Mouse (Mus musculus) embryonic fibroblast, embryonic 13.5 days (primary cell): ENCODE results near the gene Gjc1. TPM values are rescaled to one million over a fixed set of nuclear protein-coding genes. Genes with fewer than 3 reads are reported as not detected.
A peak's percentile ranks its signal among the peaks of the same experiment; 100 is the strongest.

Experiments used
- H3K27ac ChIP-seq: 2 replicates; pipeline ENCODE4 v1.5.1; 2012; ENCODE audit warnings: low read length, control low read depth, inconsistent platforms; ENCODE audit not compliant: insufficient read depth
- H3K4me1 ChIP-seq: 2 replicates; pipeline ENCODE4 v1.6.1; 2011; ENCODE audit warnings: low read length; ENCODE audit not compliant: control insufficient read depth, insufficient read depth
- H3K4me3 ChIP-seq: 2 replicates; pipeline ENCODE4 v1.5.1; 2011; ENCODE audit warnings: mild to moderate bottlenecking, control low read depth, low read length; ENCODE audit not compliant: insufficient read depth
- CTCF ChIP-seq: IDR thresholded peaks from 2 replicates; pipeline ENCODE4 v1.5.1; 2011; ENCODE audit warnings: mild to moderate bottlenecking, control low read depth, low read length, moderate library complexity, borderline replicate concordance; ENCODE audit not compliant: insufficient read depth
- POLR2A ChIP-seq: IDR thresholded peaks from 2 replicates; pipeline ENCODE4 v1.6.1; 2011; ENCODE audit warnings: low read depth, mild to moderate bottlenecking, control low read depth, low read length, moderate library complexity
- polyA plus RNA-seq: library from polyadenylated mRNA; stranded (reverse); fragments of >200 nt; gene quantifications from 2 replicates; pipeline ENCODE4 v1.2.4, GENCODE M21; 2011; ENCODE audit warnings: low read depth; ENCODE audit not compliant: missing spikeins, insufficient read length

The Gjc1 gene
- polyA plus RNA-seq, 1 experiment: 43.5 TPM

DNA sequence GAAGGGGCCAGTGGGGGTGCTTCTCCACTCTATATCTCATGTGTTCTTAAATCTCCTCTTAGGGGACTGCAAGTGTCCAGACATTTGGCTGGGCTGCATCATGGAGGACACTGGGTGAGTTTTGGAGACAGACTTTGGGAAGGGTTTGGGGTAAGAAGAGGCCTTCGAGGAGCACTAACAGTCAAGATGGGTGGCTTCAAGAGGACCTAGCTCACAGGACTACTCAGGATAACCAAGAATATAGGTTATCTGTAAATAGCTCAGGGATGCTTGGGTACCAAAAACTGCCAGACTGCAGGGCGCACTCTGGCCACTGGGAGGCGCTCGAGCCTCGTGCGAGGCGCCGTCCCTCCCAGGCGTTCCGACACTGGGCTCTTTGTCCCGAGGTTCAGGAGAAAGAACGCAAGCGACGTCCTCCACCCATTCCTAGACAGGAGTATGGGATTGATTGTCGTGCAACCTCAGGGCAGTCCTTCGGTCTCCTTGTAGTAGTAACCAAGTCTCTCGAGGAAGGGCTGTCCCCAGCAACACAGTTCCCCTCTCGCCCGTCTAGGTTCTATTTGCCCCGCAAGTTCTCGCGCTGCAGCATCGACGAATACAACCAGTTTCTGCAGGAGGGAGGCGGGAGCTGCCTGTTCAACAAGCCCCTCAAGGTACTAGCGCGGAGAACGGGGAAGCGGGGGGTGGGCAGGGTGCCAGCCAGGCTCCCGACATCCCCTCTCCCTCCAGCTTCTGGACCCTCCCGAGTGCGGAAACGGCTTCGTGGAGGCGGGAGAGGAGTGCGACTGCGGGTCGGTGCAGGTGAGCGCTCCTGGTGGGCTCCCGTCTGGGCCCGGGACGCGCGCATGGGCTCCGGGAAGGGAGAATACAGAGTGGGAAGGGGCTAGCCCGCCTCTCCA is 45.5 kb downstream of the Gjc1 start:
- no peaks in the 10 kb centered on the region for H3K4me1 ChIP-seq

DNA sequence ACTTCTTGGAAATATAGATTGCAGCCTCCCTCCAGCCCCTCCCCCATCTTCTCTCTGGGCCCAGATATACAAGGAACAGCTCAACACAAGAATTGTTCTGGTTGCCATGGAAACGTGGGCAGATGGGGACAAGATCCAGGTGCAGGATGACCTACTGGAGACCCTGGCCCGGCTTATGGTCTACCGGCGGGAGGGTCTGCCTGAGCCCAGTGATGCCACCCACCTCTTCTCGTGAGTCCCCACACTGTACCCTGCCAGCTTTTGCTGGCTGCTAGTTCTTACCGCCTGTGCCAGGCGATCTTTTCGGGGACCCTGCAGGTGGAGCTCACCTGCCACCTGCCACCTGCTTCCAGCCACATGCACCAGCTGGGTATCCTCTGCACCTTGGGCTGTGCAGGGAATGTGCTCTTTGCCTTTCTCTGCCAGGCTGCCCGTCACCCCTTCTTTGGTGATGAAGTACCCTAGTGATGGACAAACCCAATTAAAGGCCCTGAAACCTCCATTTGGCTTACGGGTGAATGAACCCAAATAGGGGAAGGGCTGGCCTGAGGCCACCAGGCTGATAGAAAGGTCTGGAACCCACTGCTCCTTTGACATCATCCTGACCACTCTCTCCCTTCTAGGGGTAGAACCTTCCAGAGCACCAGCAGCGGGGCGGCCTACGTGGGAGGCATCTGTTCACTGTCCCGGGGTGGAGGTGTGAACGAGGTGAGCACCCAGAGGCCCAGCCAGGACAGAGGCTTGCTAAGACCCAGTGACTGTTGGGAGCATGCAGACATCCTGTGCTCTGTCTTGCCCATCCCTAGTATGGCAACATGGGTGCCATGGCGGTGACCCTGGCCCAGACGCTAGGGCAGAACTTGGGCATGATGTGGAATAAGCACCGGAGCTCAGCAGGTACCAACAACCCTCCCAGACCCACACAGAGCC is 46.5 kb downstream of the Gjc1 start:
- Histone ChIP-seq H3K4me1 (no peaks in the 10 kb centered on the region), H3K4me3 (no peak overlapping the region), H3K27ac (no peak overlapping the region)
- TF ChIP-seq POLR2A (no peak), CTCF (no peak)

More for the DNA sequence above, 45.5 kb downstream of the Gjc1 start:
- Histone ChIP-seq H3K4me3 (peak overlapping the region; percentile 37), H3K27ac (no peak overlapping the region)
- TF ChIP-seq CTCF (peak; percentile 96), POLR2A (0 out of 2 replicates have a peak, but pooled peaks have one; percentile 36)

DNA sequence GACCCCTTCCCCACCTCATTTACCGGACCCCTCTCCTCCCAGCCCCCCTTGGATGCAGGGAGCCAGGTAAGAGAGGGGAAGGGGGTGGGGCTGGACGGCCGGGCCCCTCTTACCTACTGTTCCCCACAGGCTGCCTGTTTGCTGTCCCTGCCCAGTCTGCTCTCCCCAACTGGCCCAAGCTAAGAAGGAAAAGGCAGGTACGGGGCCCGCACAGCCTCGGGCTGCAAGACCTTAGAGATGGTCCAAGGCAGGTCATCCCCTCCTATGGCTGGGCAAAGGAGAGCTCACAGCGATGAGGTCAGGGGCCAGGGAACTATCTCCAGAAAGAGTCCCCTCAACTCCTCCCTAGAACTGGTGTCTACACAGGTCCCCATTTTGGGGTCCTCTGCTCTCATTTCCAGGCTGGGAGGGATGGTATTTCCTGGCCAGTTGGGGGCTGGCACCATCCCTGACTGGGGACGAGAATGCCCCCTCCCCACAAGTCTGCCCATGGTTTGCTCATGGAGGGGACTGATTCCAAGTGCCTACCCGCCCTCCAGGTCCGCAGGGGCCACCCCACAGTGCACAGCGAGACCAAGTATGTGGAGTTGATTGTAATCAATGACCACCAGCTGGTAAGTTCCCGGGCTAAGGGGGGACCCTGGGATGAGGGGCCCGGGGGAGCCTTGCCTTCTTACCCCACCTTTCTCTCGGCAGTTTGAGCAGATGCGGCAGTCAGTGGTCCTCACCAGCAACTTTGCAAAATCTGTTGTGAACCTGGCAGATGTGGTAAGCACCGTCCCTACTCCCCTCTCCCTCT is 47.4 kb downstream of the Gjc1 start:
- Histone ChIP-seq H3K4me3 (no peak overlapping the region), H3K27ac (no peak overlapping the region), H3K4me1 (no peaks in the 10 kb centered on the region)
- TF ChIP-seq CTCF (no peak), POLR2A (no peak)

DNA sequence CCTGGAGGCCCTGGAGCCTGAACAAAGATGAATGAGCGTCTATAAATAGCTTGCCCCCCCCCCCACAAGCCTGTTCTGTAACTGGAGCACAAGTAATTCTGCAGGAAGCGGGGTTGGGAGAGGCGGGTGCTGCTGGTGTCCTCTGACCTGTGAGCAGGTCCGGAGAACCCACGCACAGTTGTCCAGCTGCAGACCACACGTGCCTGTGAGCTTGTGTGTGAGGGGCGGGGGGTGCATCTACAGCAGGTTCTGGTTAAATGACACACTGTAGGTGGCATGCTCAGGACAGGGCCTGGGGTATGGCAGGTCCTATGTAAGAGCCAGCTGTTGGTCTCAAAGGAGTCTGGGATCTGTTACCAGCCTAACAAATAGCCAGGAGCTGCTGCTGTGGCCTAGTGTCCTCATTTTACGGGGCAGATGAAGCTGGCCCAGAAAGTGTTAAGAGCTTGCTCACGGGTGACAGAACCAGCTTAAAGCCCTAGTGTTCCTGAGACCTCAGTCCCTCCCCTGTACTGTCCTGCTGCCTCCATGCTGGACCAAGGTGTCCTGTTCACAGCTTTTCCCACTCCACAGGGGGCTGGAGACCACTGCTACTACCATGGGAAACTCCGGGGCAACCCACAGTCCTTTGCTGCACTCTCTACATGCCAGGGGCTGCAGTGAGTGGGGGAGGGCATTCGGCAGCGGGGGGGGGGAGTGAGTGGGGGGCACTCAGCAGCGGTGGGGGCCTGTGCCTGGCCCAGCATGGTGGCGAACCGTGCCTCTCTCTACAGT is 48.7 kb downstream of the Gjc1 start:
- H3K27ac ChIP-seq: no peak overlapping the region
- no peak for TF ChIP-seq CTCF
- no peak for TF ChIP-seq POLR2A
- no peak overlapping the region for H3K4me3 ChIP-seq
- no peaks in the 10 kb centered on the region for H3K4me1 ChIP-seq

DNA sequence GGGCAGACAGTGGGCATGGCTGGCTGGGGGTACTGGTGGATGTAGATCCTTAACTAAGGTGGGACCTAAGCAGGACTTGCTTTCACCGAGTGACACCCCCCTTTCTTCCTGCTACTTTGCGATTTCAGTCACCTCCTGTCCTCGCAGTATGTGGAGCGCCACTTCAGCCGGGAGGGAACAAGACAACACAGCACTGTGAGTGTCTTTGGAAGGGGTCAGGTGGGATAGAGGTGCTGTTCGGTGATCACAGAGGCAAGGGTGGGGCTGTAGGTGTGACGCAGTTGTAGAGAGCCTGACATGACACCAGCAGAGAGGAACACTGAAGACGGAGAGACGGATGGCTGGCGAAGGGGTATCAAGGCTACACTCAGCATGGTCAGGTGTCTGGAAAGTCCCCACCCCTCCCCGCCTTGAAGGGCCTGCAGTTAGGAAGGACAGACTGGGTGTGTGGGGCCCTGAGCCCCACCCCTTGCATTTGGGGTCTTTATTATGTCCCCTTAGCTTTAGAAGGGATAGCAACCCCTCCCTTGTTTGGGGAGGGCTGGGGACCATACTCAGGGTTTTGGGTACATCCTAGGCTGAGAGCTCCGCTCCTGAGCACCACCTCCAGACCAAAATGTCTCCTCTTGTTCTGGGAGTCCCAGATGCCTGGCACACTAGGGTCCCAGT is 49.4 kb downstream of the Gjc1 start:
- Histone ChIP-seq H3K4me3 (no peak overlapping the region), H3K27ac (no peak overlapping the region), H3K4me1 (no peaks in the 10 kb centered on the region)
- TF ChIP-seq CTCF: no peak
- no peak for TF ChIP-seq POLR2A

DNA sequence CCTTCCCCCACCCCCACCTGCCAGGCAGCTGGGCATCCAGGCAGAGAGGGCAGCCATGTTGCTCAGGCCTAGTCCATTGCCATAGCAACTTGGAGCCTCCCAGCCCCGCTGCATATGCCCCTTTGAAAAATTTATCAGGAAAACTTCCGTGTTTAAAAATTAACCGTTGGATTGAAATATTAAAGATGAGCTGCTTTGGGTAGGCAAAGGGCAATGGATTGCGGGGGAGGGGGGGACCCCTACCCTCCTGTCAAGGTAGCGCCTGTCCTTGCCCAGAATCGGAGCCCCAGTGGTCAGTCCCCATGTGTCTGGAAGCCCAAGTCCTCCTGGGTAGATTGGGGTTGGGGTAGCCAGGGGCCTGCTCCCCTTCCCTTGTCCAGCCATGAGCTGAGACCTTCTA is 50.4 kb downstream of the Gjc1 start:
- H3K4me1 ChIP-seq: no peaks in the 10 kb centered on the region
- H3K4me3 ChIP-seq: no peak overlapping the region
- no peak for TF ChIP-seq POLR2A
- no peak for TF ChIP-seq CTCF
- no peak overlapping the region for H3K27ac ChIP-seq

DNA sequence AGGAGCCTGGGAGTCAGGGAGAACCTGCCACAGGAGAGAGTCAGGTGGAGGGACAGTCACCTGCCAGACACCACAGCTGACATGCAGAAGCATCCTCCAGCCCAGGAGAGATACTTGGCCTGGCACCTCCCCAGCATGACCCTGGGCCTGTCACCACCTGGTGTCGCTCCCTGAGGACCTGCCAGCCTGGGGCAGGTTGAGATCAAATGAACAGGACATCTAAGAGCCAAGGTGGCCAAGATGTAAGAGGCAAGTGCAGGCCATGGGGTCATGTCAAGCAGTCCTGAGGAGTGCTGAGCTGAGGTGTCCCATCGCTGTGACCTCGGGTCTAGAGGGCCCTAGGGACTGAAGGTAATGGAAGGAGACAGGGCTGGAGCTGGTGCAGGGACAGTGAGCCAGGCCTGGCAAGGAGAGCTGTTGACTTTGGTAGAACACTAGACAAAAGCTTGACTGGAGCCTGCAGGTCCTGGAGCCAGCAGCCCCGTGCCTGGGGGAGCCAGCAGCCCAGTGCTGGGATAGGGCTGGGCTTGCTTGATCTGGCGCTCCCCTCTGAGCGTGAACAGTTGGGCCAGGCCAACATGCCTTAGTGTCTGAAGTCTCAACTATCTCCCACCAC is 52.3 kb downstream of the Gjc1 start:
- Histone ChIP-seq H3K27ac (no peak overlapping the region), H3K4me3 (no peak overlapping the region), H3K4me1 (no peaks in the 10 kb centered on the region)
- TF ChIP-seq POLR2A: no peak
- TF ChIP-seq CTCF: no peak

DNA sequence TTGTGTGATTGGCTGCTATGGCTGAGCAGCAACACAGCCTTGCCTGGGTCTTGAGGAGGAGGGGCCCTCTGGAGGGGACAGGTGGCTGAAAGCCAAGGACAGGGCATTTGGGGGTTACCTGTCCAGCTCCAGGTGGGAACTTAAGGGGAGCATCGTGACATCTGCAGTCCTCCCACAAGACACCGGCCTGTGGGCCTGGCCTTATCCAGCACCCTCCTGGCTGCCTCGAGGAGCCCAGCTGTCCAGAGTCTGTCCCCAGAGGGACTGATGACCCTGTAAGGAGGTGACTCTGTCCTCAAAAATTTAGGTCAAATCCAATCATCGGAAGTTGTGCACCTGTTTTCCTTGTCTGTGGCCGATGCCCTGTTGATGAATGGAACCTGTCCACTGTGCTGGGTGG is 54.1 kb downstream of the Gjc1 start:
- Histone ChIP-seq H3K4me1 (no peaks in the 10 kb centered on the region), H3K27ac (no peak overlapping the region), H3K4me3 (no peak overlapping the region)
- no peak for TF ChIP-seq POLR2A
- no peak for TF ChIP-seq CTCF
